Mouse (Mus musculus) forebrain, postnatal 0 days (tissue): Measurements from ENCODE around the gene Cd38. TPM values are rescaled to one million over a fixed set of nuclear protein-coding genes. Genes with fewer than 3 reads are reported as not detected.

Experiments used
- ATAC-seq: fragments of 200-750 bp; cut with Nextera tagmentation; 2 replicates; pipeline ENCODE4 v1.8.0; 2017; ENCODE audit warnings: mild to moderate bottlenecking, moderate library complexity
- DNase-seq: peaks from one replicate; pipeline ENCODE4 v3.0.0-alpha.2; 2015
- H3K27ac ChIP-seq: fragments of 300-500 bp; sonication (generic); 2 replicates; pipeline ENCODE4 v1.5.1; 2014; ENCODE audit warnings: low read depth, mild to moderate bottlenecking, antibody characterized with exemption, low read length, moderate library complexity, mixed read lengths
- H3K27me3 ChIP-seq: fragments of 300-500 bp; sonication (generic); 2 replicates; pipeline ENCODE4 v1.6.1; 2014; ENCODE audit warnings: mild to moderate bottlenecking, low read length, mixed read lengths; ENCODE audit not compliant: insufficient read depth
- H3K36me3 ChIP-seq: fragments of 300-500 bp; sonication (generic); 2 replicates; pipeline ENCODE4 v1.6.1; 2014; ENCODE audit warnings: mild to moderate bottlenecking, moderate library complexity; ENCODE audit not compliant: insufficient read depth
- H3K4me1 ChIP-seq: fragments of 300-500 bp; sonication (generic); 2 replicates; pipeline ENCODE4 v1.6.1; 2014; ENCODE audit warnings: antibody characterized with exemption; ENCODE audit not compliant: insufficient read depth
- H3K4me2 ChIP-seq: fragments of 300-500 bp; sonication (generic); 2 replicates; pipeline ENCODE4 v1.6.1; 2014; ENCODE audit warnings: low read depth, mild to moderate bottlenecking, moderate library complexity
- H3K4me3 ChIP-seq: fragments of 300-500 bp; sonication (generic); 2 replicates; pipeline ENCODE4 v1.5.1; 2014; ENCODE audit warnings: low read depth, low read length, mixed read lengths
- H3K9ac ChIP-seq: fragments of 300-500 bp; sonication (generic); 2 replicates; pipeline ENCODE4 v1.6.1; 2014; ENCODE audit warnings: mild to moderate bottlenecking
- H3K9me3 ChIP-seq: fragments of 300-500 bp; sonication (generic); 2 replicates; pipeline ENCODE4 v1.6.1; 2016; ENCODE audit warnings: low read length
- CTCF ChIP-seq: sonication (generic); IDR thresholded peaks from 2 replicates; pipeline ENCODE4 v1.5.1; 2016; ENCODE audit warnings: antibody characterized with exemption, control low read depth, low read depth
- WGBS: fragments of 180-500 bp; shearing (Covaris S2); extraction: QIAGEN DNeasy Blood & Tissue Kit; methylation state at CpG from one replicate; pipeline ENCODE4 v1.1.7; 2014; 5-methylcytosine and 5-hydroxymethylcytosine counted together
- polyA plus RNA-seq: library from polyadenylated mRNA; unstranded; fragments of >200 nt; fragmentation: Nextera tagmentation; extraction: Ambion mirVana; gene quantifications from 2 replicates; pipeline ENCODE4 v1.2.1, GENCODE M21; 2015
- total RNA-seq: library from RNA; depleted of rRNA; stranded (reverse); fragments of >200 nt; gene quantifications from 2 replicates; pipeline ENCODE4 v1.2.3, GENCODE M21; 2014

The Cd38 gene
- total and polyA plus RNA-seq, 2 experiments from 2014 or later: 2.3 to 2.4 TPM

- Histone ChIP-seq H3K9me3 (no peaks in the 10 kb centered on the region), H3K36me3 (no peaks in the 10 kb centered on the region), H3K4me3 (no peak overlapping the region), H3K4me1 (no peaks in the 10 kb centered on the region), H3K4me2 (no peak overlapping the region), H3K9ac (no peak overlapping the region), H3K27me3 (no peaks in the 10 kb centered on the region), H3K27ac (no peak overlapping the region)
- DNase-seq: no peak
- TF ChIP-seq CTCF: no peak
- WGBS: 87% methylated on average over 8 of the region's 8 CpGs
- ATAC-seq: no peak
These were observed 8.7 kb upstream of the Cd38 start for GRCm38 (mm10) chr5:43859663-43860062.

GRCm38 (mm10) chr5:43860096-43860495 lies 8.3 kb upstream of the Cd38 start:
- no peaks in the 10 kb centered on the region for H3K27me3 ChIP-seq
- WGBS: 94% methylated on average over 5 of the region's 5 CpGs
- no peak overlapping the region for H3K27ac ChIP-seq
- DNase-seq: no peak
- ATAC-seq: no peak
- no peaks in the 10 kb centered on the region for H3K36me3 ChIP-seq
- no peak for TF ChIP-seq CTCF
- H3K9ac ChIP-seq: no peak overlapping the region
- no peak overlapping the region for H3K4me3 ChIP-seq
- H3K4me1 ChIP-seq: no peaks in the 10 kb centered on the region
- H3K4me2 ChIP-seq: no peak overlapping the region
- H3K9me3 ChIP-seq: no peaks in the 10 kb centered on the region

GRCm38 (mm10) chr5:43860670-43861431 lies 7.5 kb upstream of the Cd38 start:
- Histone ChIP-seq H3K4me1 (no peaks in the 10 kb centered on the region), H3K27me3 (no peaks in the 10 kb centered on the region), H3K4me3 (no peak overlapping the region), H3K9ac (no peak overlapping the region), H3K27ac (no peak overlapping the region), H3K4me2 (no peak overlapping the region), H3K36me3 (no peaks in the 10 kb centered on the region), H3K9me3 (no peaks in the 10 kb centered on the region)
- ATAC-seq (no peak), DNase-seq (no peak)
- TF ChIP-seq CTCF: no peak
- 75% methylated on average over 5 of the region's 5 CpGs for WGBS

GRCm38 (mm10) chr5:43863642-43864041 lies 4.7 kb upstream of the Cd38 start:
- no peak overlapping the region for H3K4me2 ChIP-seq
- H3K36me3 ChIP-seq: no peaks in the 10 kb centered on the region
- no peaks in the 10 kb centered on the region for H3K27me3 ChIP-seq
- no peaks in the 10 kb centered on the region; the same call in 1 of the 2 replicates for H3K4me1 ChIP-seq
- ATAC-seq (no peak), DNase-seq (no peak)
- no peak overlapping the region for H3K27ac ChIP-seq
- WGBS: 77% methylated on average over 6 of the region's 6 CpGs
- no peak overlapping the region for H3K9ac ChIP-seq
- TF ChIP-seq CTCF: no peak
- H3K9me3 ChIP-seq: no peaks in the 10 kb centered on the region
- H3K4me3 ChIP-seq: no peak overlapping the region

GRCm38 (mm10) chr5:43865316-43865715 lies 3.0 kb upstream of the Cd38 start:
- ATAC-seq: no peak
- H3K9ac ChIP-seq: no peak overlapping the region
- no peaks in the 10 kb centered on the region for H3K9me3 ChIP-seq
- H3K4me2 ChIP-seq: no peak overlapping the region
- H3K27ac ChIP-seq: no peak overlapping the region
- TF ChIP-seq CTCF: no peak
- H3K4me3 ChIP-seq: no peak overlapping the region
- H3K4me1 ChIP-seq: peaks cover 6% of the 10 kb centered on the region; the same call in 1 of the 2 replicates
- DNase-seq: no peak
- H3K36me3 ChIP-seq: no peaks in the 10 kb centered on the region
- WGBS: 74% methylated on average over 2 of the region's 2 CpGs
- H3K27me3 ChIP-seq: no peaks in the 10 kb centered on the region

- Histone ChIP-seq H3K27ac (no peak overlapping the region), H3K9me3 (no peaks in the 10 kb centered on the region), H3K9ac (peak overlapping the region; percentile 25; the same call in 1 of the 2 replicates), H3K27me3 (no peaks in the 10 kb centered on the region), H3K4me2 (peak overlapping the region; percentile 53), H3K36me3 (no peaks in the 10 kb centered on the region), H3K4me1 (peaks cover 6% of the 10 kb centered on the region; the same call in 1 of the 2 replicates), H3K4me3 (peak overlapping the region; percentile 24)
- no peak for TF ChIP-seq CTCF
- 7% methylated on average over 28 of the region's 28 CpGs for WGBS
- no peak for DNase-seq
- peak; percentile 27; the same call in 1 of the 2 replicates for ATAC-seq
These were observed 603 bp downstream of the Cd38 start for GRCm38 (mm10) chr5:43868711-43869600.

- Histone ChIP-seq H3K4me1 (peaks cover 6% of the 10 kb centered on the region; the same call in 1 of the 2 replicates), H3K9ac (no peak overlapping the region), H3K9me3 (no peaks in the 10 kb centered on the region), H3K36me3 (no peaks in the 10 kb centered on the region), H3K27ac (no peak overlapping the region), H3K4me3 (no peak overlapping the region), H3K27me3 (no peaks in the 10 kb centered on the region), H3K4me2 (no peak overlapping the region)
- WGBS: 62% methylated on average over 1 of the region's 1 CpGs
- no peak for TF ChIP-seq CTCF
- ATAC-seq (no peak), DNase-seq (no peak)
These were observed 3.5 kb downstream of the Cd38 start for GRCm38 (mm10) chr5:43871845-43872244.
